Mouse (Mus musculus): Measurements from ENCODE around the gene Ppp4r3a.

Ppp4r3a gene

DNA sequence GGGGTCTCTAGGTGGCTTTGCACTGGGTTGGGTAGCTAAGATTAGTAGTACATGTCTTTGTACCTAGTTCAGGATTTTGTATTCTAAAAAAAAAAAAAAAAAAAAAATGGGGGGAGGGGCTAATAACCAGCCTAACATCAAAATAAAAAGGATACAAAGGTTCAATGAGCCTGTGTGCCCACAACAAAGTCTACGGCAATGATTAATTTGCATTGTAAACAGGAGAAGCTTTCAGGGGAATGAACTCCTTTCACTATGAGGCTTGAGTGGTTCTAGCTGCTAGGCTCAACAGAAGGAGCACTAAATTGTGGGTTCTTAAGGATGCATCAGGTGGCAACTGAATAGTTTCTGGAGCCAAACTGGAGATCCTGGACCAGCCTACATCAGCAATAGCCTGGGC lies 17.2 kb downstream of the Ppp4r3a start:
- in situ Hi-C loops (cut with MboI; ENCODE audit: low pct_unique_long_range_greater_than_20kb in 1 of 2, low sequenced_read_pairs in 2 of 2, unreplicated experiment in 1 of 2) = no loop called here

DNA sequence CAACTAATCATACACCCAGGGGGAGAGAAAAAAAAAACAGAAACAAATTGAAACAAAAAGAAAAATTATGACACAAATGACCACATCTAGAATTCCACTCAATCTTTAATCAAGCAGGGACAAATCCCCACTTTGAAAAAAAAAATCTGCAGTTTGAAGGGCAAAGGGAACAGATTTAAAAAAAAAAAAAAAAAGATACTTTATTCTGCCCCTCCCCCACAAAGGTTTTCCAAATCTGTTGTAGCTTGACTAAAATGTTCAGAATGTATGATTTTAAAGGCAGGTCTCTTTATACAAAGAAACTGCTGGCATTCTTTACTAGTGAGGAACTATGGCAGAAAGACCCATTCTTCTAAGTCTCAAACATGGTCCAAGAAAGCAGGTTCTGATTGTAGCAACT lies 43.5 kb downstream of the Ppp4r3a start:
- in situ Hi-C loops (cut with MboI; ENCODE audit: low pct_unique_long_range_greater_than_20kb in 1 of 2, low sequenced_read_pairs in 2 of 2, unreplicated experiment in 1 of 2) = loop anchor here (5.0 to 10.0 kb wide), 2 partner anchors 83 to 195 kb away; no protein-coding TSS in a partner anchor

DNA sequence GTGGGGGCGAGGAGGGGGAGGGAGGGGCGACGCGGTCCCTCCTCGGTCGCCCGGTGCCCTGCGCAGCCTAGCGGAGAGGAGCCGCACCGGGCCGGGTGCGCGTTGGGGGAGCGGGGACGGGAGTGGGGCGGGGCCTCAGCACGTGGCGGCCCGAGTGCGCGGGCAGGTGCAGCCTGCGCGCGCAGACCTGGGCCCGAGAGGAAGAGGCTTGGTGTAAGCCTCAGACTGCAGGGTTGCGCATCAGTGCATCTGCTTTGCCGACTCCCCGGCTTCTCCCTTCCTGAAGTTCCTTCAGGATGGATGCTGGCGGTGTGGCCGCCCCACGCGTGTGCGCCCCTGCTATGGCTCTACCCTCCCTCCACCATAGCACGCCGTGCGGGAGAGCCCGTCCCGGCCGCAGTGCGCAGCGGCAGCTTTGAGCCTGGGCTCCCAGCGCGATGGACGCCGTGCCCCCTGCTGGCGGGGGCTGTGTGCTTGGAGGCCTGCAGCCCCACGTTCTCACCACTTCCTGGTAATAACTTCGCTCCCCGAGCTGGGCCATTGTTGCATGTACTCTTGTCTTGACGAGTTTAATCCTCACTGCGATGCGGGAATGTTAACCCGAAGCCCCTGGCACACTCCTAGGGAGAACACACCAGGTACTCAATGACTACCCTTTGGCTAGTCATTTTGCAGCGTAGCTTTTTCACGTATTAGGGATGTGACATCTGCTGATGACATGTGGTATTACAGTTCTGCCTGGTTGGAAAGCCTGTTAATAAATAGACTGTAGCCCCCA lies 54.4 kb downstream of the Ppp4r3a start, which contains the start of gene Ccdc88c:
Ccdc88c (minus strand) TSS at position 103 of the 778 bp plus-strand sequence.
- in situ Hi-C loops (cut with MboI; ENCODE audit: low pct_unique_long_range_greater_than_20kb in 1 of 2, low sequenced_read_pairs in 2 of 2, unreplicated experiment in 1 of 2) = no loop called here

DNA sequence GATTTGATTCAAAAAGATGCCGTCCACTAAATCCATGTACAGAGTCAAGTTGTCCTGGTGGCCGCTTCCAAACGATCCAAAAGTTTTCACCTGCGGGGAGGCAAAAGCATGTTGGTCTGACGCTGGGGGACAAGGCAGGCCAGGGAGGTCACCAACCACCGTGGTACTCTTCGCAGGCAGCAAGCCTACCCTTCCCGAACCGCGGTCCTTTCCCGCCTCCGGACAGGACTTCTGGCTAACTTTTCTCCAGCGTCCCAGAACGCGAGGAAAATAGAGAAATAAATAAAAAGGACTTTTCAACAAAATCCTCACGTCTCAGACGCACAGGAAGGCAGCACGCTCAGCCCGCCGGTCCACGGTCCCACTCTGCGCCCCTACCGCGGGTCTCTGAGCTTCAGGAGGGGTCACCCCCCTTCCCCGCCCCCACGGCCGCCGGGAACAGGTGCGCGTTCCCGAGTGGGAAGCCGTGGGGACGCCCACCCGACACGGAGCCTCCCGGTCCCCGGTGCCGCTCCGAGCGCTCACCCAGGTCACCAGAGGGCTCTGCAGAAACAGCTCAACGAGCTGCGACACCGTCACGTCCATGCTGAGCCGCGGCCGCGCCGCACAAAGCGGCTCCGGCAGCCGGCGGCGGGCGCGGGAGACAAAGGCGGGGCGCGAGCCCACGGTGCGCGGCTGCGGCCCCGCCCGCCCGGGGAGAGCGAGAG lies 55.1 kb downstream of the Ppp4r3a start:
- in situ Hi-C loops (cut with MboI; ENCODE audit: low pct_unique_long_range_greater_than_20kb in 1 of 2, low sequenced_read_pairs in 2 of 2, unreplicated experiment in 1 of 2) = no loop called here

DNA sequence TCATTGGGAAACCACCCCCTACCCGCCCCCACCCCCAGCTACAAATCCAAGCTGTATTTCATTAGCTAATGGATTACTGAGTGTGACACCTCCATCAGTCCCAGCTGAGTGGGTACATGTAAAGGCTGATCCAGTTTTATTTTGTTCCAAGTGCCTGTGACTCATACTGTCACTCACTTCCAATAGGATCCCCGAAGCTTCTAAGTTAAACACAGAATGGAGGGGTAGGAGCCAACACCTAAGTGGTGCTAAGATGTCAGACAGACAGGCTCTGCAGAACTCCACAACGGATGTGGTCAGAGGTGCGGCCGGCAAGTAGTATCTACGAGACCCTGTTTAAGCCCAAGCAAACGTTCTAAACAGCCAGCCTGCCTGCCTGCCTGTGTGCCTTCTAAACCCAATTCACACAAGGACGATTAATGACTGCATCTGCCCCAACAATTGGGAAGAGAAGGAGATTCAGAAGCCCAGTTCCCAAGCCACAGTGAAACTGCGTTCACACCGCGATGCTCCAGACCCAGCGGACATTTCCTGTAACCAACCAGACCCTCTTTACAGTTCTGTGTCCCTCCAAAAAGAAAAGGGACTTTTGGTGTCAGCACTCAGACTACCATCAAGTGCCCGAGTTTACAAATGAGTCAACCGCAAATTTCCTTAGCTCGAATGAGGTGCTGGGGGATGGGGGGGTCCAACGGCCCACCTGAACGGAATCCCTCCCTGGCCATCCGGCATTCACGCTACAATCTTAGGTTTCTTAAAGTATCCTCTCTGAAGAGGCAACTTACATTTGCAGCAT lies 55.9 kb downstream of the Ppp4r3a start:
- in situ Hi-C loops (cut with MboI; ENCODE audit: low pct_unique_long_range_greater_than_20kb in 1 of 2, low sequenced_read_pairs in 2 of 2, unreplicated experiment in 1 of 2) = no loop called here

DNA sequence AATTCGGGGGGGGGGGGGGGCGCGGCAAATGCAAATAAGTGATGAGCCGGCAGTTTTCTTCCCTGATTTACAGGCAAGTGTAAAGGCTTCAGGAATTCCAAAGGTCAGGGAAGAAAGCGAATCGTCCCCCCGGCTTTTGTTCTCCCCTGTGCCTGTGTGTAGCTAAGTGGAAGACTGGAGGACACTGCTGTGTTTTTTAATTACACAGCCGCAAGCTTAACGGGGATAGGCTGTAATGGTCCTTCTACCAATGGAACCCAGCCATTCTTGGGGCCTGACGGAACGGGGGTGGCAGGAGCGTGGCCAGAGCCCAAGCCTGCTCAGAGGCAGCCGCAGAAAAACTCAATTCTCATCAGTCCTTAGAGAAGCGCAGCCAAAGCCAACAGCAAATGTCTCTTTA lies 56.6 kb downstream of the Ppp4r3a start:
- in situ Hi-C loops (cut with MboI; ENCODE audit: low pct_unique_long_range_greater_than_20kb in 1 of 2, low sequenced_read_pairs in 2 of 2, unreplicated experiment in 1 of 2) = no loop called here

DNA sequence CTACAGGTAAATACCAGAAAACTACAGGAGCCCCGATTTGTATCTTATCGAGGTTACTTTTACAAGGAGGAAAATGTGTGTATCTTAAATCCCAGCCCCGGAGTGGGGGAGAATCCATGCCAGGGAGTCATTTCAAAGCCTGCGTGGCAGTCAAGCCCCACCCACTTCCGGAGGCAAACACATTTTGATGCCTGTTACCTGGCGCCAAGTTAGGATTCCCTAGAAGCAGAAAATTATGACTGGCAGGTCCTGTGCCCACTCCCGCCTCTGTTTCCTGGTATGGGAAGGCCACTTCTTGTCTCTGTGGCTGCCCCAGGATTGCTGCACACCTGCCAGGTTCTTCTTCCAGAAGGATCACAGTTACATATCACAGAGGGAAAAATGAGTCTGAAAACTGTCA lies 57.0 kb downstream of the Ppp4r3a start:
- in situ Hi-C loops (cut with MboI; ENCODE audit: low pct_unique_long_range_greater_than_20kb in 1 of 2, low sequenced_read_pairs in 2 of 2, unreplicated experiment in 1 of 2) = no loop called here

DNA sequence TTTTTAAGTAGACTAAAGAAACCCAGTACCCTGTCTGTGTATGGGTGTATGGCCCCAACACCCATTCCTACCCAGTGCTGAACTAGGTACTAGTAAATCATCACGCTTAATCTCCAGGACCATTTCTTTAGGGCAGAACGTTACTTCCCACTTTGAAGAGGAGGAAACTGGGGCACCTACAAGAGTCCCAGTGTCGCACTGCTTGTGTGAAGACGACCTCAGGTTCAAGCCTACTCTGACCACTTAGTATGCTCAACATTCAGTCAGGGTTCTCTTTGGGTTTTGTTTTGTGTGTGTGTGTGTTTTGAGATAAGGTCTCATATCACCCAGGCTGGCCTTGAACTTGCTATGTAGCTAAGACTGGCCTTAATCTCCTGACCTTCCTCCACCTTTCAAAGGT lies 57.5 kb downstream of the Ppp4r3a start:
- in situ Hi-C loops (cut with MboI; ENCODE audit: low pct_unique_long_range_greater_than_20kb in 1 of 2, low sequenced_read_pairs in 2 of 2, unreplicated experiment in 1 of 2) = no loop called here

DNA sequence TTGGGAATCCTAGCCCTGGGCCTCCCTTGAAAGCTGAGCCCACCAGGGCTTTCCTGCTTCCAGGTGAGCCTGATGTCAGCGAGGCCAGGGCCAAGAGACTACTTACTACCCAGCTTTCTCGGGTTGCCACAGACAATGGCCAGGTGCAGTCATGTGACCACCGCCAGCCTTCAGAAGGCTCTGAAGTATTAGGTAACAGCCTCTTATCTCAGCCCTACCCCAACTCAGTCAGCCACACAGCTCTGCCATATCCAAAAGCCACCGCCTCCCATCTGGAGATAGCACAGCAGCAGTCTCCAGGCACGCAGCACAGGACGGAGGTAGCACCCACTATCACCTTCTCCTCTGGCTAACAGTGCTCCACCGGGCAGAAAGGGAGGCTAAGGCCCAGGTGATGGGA lies 58.1 kb downstream of the Ppp4r3a start:
- in situ Hi-C loops (cut with MboI; ENCODE audit: low pct_unique_long_range_greater_than_20kb in 1 of 2, low sequenced_read_pairs in 2 of 2, unreplicated experiment in 1 of 2) = no loop called here

DNA sequence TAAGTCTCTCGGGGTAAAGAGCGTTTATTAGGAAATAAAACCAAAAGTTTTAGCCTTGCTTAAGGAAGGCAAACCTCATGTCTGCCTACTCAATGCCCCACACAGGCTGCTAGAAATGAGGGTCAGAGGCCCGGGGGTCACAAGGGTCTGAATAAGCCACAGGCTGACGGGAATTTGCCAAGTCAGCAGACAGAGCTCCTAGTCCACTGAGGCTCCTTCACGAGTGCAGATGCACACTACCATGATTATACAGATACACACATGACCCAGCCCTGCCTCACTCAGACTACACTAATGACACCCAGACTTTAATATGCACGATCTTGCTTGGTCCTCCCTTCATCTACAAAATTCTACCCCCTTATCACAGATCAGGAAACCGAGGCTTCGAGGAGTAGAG lies 58.7 kb downstream of the Ppp4r3a start:
- in situ Hi-C loops (cut with MboI; ENCODE audit: low pct_unique_long_range_greater_than_20kb in 1 of 2, low sequenced_read_pairs in 2 of 2, unreplicated experiment in 1 of 2) = loop anchor here in 1 of 2 experiments (5.0 kb wide), 1 partner anchor 68 kb away; no protein-coding TSS in a partner anchor

DNA sequence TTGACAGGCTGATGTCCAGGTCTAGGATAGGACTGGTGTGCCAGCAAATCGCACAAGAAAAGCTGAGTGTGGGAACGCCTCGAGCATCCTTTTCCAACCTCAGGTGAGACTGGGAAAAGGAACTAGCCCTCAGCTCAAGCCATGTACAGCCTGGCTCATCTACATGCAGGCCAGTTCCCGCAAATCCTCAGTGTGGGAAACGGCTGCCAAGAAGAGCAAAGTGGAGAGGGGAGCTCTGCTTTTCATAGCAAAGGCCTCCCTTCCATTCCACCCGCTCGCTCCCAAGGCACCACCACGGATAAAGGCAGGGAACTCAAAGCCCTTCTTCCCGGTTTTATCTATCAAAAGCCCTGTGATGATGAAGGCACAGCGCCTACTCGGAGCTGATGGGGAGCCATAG lies 60.4 kb downstream of the Ppp4r3a start:
- in situ Hi-C loops (cut with MboI; ENCODE audit: low pct_unique_long_range_greater_than_20kb in 1 of 2, low sequenced_read_pairs in 2 of 2, unreplicated experiment in 1 of 2) = loop anchor here in 1 of 2 experiments (5.0 kb wide), 1 partner anchor 66 kb away; no protein-coding TSS in a partner anchor

DNA sequence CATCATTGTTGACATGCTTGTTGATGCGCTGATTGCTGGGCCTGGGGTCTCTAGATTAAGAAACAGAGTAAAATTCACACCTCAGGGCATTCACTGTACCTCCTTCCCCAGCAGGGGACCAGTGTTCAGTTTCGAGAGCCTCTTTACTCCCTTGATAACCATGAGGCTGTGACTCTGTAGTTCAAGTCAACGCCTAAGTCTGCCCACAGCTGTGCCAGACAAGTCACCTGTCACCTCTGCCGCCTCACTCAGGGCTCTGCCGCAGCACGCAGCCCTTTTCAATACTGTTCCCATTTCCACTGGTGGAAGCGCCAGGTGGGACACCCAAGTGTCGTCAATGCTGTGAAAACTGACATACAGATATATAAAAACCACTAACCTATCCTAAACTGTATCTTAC lies 61.1 kb downstream of the Ppp4r3a start:
- in situ Hi-C loops (cut with MboI; ENCODE audit: low pct_unique_long_range_greater_than_20kb in 1 of 2, low sequenced_read_pairs in 2 of 2, unreplicated experiment in 1 of 2) = loop anchor here in 1 of 2 experiments (5.0 kb wide), 1 partner anchor 65 kb away; no protein-coding TSS in a partner anchor

DNA sequence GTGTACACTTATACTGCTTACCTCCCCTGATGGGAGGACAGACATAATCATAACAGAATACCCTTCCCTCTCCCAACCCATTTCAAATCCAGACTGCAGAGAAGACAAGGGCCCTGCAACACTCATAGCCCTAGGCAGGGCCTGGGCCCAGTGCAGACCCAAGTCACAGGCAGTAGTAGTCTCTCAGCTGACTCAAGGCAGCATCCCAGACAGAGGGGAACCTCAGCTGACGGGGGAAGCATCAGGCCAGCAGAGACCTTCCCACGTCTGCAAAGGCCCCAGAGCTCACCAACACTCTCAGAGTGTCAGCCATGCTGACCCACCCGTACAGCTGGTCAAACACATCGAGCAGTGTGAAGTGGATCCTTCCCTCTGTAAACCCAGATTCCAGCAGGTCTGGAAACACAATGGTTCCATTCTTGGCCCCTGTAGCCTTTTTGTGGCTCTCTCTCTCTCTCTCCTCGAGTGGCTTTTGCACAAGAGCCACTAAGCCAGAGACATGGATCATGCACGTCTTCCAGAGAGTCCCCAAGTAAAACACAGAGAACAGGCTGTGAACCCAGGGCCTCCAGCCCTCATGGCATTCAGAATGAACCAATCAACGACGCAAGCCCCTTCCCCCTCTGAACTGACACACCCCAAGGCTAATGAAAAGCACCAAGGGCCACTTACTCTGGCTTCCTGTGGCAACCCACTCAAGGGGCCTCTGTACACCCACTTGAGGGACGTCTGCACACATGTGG lies 61.8 kb downstream of the Ppp4r3a start:
- in situ Hi-C loops (cut with MboI; ENCODE audit: low pct_unique_long_range_greater_than_20kb in 1 of 2, low sequenced_read_pairs in 2 of 2, unreplicated experiment in 1 of 2) = loop anchor here in 1 of 2 experiments (5.0 kb wide), 1 partner anchor 64 kb away; no protein-coding TSS in a partner anchor

DNA sequence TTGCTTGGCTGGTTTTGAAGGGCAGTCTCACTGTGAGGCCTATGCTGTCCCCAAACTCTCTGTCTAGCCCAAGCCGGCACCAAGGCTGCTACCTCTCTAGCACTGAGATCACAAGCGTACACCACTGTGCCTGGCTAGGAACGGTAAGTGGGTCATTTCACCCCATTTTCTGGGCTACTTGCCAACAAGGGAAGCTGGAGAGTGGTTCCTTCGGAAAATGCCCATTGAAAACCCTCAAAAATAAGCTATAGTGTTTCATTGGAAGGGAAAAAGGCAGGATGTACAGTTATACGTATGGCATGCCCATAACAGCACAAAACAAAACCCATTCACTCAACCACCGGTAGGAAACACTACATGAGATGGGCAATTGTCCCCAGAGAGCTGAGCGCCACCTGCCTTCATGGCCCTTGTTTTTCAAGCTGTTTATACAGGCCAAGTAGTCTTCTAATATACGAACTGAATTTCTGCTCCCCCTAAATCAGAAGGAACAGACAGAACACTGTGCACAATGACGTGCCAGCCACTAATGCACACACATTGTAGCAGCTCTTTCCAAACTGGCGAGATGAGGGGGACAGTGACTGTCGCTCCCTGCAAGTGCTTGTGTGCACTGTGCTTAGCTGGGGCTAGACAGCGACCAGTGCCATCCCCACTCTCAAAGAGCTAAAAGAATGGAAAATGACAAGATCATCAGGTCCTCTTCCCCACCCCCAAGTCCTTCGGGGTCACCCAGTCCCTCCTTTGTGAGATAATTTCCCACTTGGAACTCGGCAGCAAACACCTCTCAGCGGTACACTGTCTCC lies 63.1 kb downstream of the Ppp4r3a start:
- in situ Hi-C loops (cut with MboI; ENCODE audit: low pct_unique_long_range_greater_than_20kb in 1 of 2, low sequenced_read_pairs in 2 of 2, unreplicated experiment in 1 of 2) = loop anchor here in 1 of 2 experiments (5.0 kb wide), 1 partner anchor 63 kb away; no protein-coding TSS in a partner anchor

DNA sequence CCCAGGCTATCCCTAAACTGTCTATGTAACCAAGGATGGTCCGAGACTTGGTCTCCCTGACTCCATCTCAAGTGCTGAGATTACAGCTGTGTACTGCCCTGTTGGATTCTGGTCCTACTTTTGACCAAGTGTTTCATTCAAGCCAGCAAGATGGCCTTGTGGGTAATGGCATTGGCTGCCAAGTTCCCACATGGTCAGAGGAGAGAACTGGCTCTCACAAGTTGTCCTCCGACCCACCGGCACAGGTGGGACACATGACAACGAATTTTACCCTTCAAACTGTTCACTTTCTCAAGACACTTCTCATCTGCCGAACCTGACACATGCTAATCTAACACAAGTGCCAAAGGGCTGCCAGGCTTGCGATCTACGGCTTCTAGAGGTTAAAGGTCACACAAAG lies 64.1 kb downstream of the Ppp4r3a start:
- in situ Hi-C loops (cut with MboI; ENCODE audit: low pct_unique_long_range_greater_than_20kb in 1 of 2, low sequenced_read_pairs in 2 of 2, unreplicated experiment in 1 of 2) = no loop called here

DNA sequence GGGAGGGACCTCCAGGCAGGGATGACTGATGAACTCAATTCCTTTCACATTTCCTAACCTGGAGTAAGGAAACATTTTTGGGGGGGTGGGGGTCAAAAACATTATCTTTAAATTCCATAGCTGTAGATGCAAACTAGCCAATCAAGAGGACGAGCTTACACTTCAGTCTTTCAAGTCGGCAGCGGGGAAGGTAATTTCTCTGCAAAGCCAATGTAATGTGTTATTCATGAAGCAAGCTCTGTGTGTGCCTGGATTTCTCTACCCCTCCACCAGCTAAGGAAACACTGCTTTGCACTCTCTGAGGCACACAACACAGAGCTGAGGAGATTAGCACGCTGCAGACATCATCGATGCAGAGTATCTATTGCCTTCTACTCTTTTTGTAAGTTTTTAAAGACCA lies 64.5 kb downstream of the Ppp4r3a start:
- in situ Hi-C loops (cut with MboI; ENCODE audit: low pct_unique_long_range_greater_than_20kb in 1 of 2, low sequenced_read_pairs in 2 of 2, unreplicated experiment in 1 of 2) = no loop called here

DNA sequence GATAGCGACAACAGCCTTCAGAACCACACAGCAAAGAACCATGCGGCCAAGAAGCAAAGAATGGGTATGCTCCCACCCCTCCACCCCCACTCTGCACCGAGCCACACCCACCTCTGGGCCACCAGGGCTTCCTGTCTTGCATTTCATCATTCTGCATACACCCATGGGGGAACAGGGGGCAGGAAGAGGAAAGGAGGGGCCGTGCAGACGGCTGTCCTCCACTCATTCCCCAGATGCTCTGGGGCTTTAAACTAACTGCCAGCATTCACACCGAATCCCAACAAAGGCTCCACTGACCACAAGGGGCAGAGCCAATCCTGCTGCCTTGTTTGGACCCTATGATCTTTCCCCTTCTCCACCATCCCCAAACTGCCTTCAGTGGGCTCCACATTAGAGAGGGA lies 65.5 kb downstream of the Ppp4r3a start:
- in situ Hi-C loops (cut with MboI; ENCODE audit: low pct_unique_long_range_greater_than_20kb in 1 of 2, low sequenced_read_pairs in 2 of 2, unreplicated experiment in 1 of 2) = no loop called here
